Mouse (Mus musculus): ENCODE measurements around the gene Serpine3. TPM values are rescaled to one million over a fixed set of nuclear protein-coding genes. Genes with fewer than 3 reads are reported as not detected.

Gene Serpine3
- polyA plus RNA-seq, 1 experiment from 2014 or later = not detected

- no peak for ATAC-seq
- no peak overlapping the region for H3K27ac ChIP-seq (ENCODE audit: low read depth, low read length)
- H3K4me2 ChIP-seq (ENCODE audit: low read length) = no peak overlapping the region
- H3K36me3 ChIP-seq (ENCODE audit: control insufficient read depth, insufficient read depth, low read length) = no peaks in the 10 kb centered on the region
- no peaks in the 10 kb centered on the region for H3K9me3 ChIP-seq (ENCODE audit: control insufficient read depth, low read length)
- no peak overlapping the region for H3K9ac ChIP-seq (ENCODE audit: low read depth, low read length)
- WGBS = 87% methylated on average over 6 of the region's 6 CpGs
- H3K4me3 ChIP-seq (ENCODE audit: low read length) = no peak overlapping the region
- no peaks in the 10 kb centered on the region for H3K4me1 ChIP-seq (ENCODE audit: control insufficient read depth, insufficient read depth, low read depth, low read length)
- H3K27me3 ChIP-seq (replicated peaks; ENCODE audit: control insufficient read depth, insufficient read depth, low read length) = no peaks in the 10 kb centered on the region
Measured at GRCm38 (mm10) chr14:62648405-62648804, 15.1 kb upstream of the Serpine3 start.

GRCm38 (mm10) chr14:62650376-62650775 lies 13.1 kb upstream of the Serpine3 start:
- no peaks in the 10 kb centered on the region for H3K4me1 ChIP-seq (ENCODE audit: control insufficient read depth, insufficient read depth, low read depth, low read length)
- no peaks in the 10 kb centered on the region for H3K9me3 ChIP-seq (ENCODE audit: control insufficient read depth, low read length)
- H3K36me3 ChIP-seq (ENCODE audit: control insufficient read depth, insufficient read depth, low read length) = no peaks in the 10 kb centered on the region
- H3K9ac ChIP-seq (ENCODE audit: low read depth, low read length) = no peak overlapping the region
- ATAC-seq = no peak
- no peak overlapping the region for H3K4me3 ChIP-seq (ENCODE audit: low read length)
- no peak overlapping the region for H3K27ac ChIP-seq (ENCODE audit: low read depth, low read length)
- 74% methylated on average over 3 of the region's 3 CpGs for WGBS
- H3K4me2 ChIP-seq (ENCODE audit: low read length) = no peak overlapping the region
- no peaks in the 10 kb centered on the region for H3K27me3 ChIP-seq (replicated peaks; ENCODE audit: control insufficient read depth, insufficient read depth, low read length)

GRCm38 (mm10) chr14:62651771-62652170 lies 11.7 kb upstream of the Serpine3 start:
- Histone ChIP-seq H3K4me1 (ENCODE audit: control insufficient read depth, insufficient read depth, low read depth, low read length) (no peaks in the 10 kb centered on the region), H3K4me3 (ENCODE audit: low read length) (no peak overlapping the region), H3K9me3 (ENCODE audit: control insufficient read depth, low read length) (no peaks in the 10 kb centered on the region), H3K9ac (ENCODE audit: low read depth, low read length) (no peak overlapping the region), H3K27ac (ENCODE audit: low read depth, low read length) (no peak overlapping the region), H3K27me3 (replicated peaks; ENCODE audit: control insufficient read depth, insufficient read depth, low read length) (no peaks in the 10 kb centered on the region), H3K36me3 (ENCODE audit: control insufficient read depth, insufficient read depth, low read length) (no peaks in the 10 kb centered on the region), H3K4me2 (ENCODE audit: low read length) (no peak overlapping the region)
- ATAC-seq = no peak
- WGBS = 91% methylated on average over 3 of the region's 3 CpGs

- Histone ChIP-seq H3K4me1 (ENCODE audit: control insufficient read depth, insufficient read depth, low read depth, low read length) (no peaks in the 10 kb centered on the region), H3K27me3 (replicated peaks; ENCODE audit: control insufficient read depth, insufficient read depth, low read length) (no peaks in the 10 kb centered on the region), H3K9ac (ENCODE audit: low read depth, low read length) (no peak overlapping the region), H3K27ac (ENCODE audit: low read depth, low read length) (no peak overlapping the region), H3K4me3 (ENCODE audit: low read length) (no peak overlapping the region), H3K4me2 (ENCODE audit: low read length) (no peak overlapping the region), H3K36me3 (ENCODE audit: control insufficient read depth, insufficient read depth, low read length) (no peaks in the 10 kb centered on the region), H3K9me3 (ENCODE audit: control insufficient read depth, low read length) (no peaks in the 10 kb centered on the region)
- 86% methylated on average over 7 of the region's 7 CpGs for WGBS
- ATAC-seq = no peak
Measured at GRCm38 (mm10) chr14:62655996-62656395, 7.5 kb upstream of the Serpine3 start.

- Histone ChIP-seq H3K27ac (ENCODE audit: low read depth, low read length) (no peak overlapping the region), H3K9ac (ENCODE audit: low read depth, low read length) (no peak overlapping the region), H3K27me3 (replicated peaks; ENCODE audit: control insufficient read depth, insufficient read depth, low read length) (no peaks in the 10 kb centered on the region), H3K4me3 (ENCODE audit: low read length) (no peak overlapping the region), H3K4me2 (ENCODE audit: low read length) (no peak overlapping the region), H3K4me1 (ENCODE audit: control insufficient read depth, insufficient read depth, low read depth, low read length) (no peaks in the 10 kb centered on the region), H3K36me3 (ENCODE audit: control insufficient read depth, insufficient read depth, low read length) (no peaks in the 10 kb centered on the region), H3K9me3 (ENCODE audit: control insufficient read depth, low read length) (no peaks in the 10 kb centered on the region)
- no peak for ATAC-seq
- WGBS = 80% methylated on average over 3 of the region's 3 CpGs
Measured at GRCm38 (mm10) chr14:62657469-62657868, 6.0 kb upstream of the Serpine3 start.

- Histone ChIP-seq H3K4me3 (ENCODE audit: low read length) (no peak overlapping the region), H3K9me3 (ENCODE audit: control insufficient read depth, low read length) (no peaks in the 10 kb centered on the region), H3K9ac (ENCODE audit: low read depth, low read length) (no peak overlapping the region), H3K27ac (ENCODE audit: low read depth, low read length) (no peak overlapping the region), H3K36me3 (ENCODE audit: control insufficient read depth, insufficient read depth, low read length) (no peaks in the 10 kb centered on the region), H3K4me1 (ENCODE audit: control insufficient read depth, insufficient read depth, low read depth, low read length) (no peaks in the 10 kb centered on the region), H3K4me2 (ENCODE audit: low read length) (no peak overlapping the region), H3K27me3 (replicated peaks; ENCODE audit: control insufficient read depth, insufficient read depth, low read length) (no peaks in the 10 kb centered on the region)
- no peak for ATAC-seq
- 85% methylated on average over 6 of the region's 6 CpGs for WGBS
Measured at GRCm38 (mm10) chr14:62662381-62662780, 1.1 kb upstream of the Serpine3 start.

GRCm38 (mm10) chr14:62664976-62665673 lies 1.7 kb downstream of the Serpine3 start:
- Histone ChIP-seq H3K27ac (ENCODE audit: low read depth, low read length) (no peak overlapping the region), H3K4me1 (ENCODE audit: control insufficient read depth, insufficient read depth, low read depth, low read length) (no peaks in the 10 kb centered on the region), H3K36me3 (ENCODE audit: control insufficient read depth, insufficient read depth, low read length) (no peaks in the 10 kb centered on the region), H3K9ac (ENCODE audit: low read depth, low read length) (no peak overlapping the region), H3K27me3 (replicated peaks; ENCODE audit: control insufficient read depth, insufficient read depth, low read length) (no peaks in the 10 kb centered on the region), H3K4me3 (ENCODE audit: low read length) (no peak overlapping the region), H3K9me3 (ENCODE audit: control insufficient read depth, low read length) (no peaks in the 10 kb centered on the region), H3K4me2 (ENCODE audit: low read length) (no peak overlapping the region)
- no peak for ATAC-seq
- 54% methylated on average over 9 of the region's 9 CpGs for WGBS

GRCm38 (mm10) chr14:62673646-62674045 lies 10.2 kb downstream of the Serpine3 start:
- WGBS = 92% methylated on average over 3 of the region's 3 CpGs
- Histone ChIP-seq H3K4me3 (ENCODE audit: low read length) (no peak overlapping the region), H3K9me3 (ENCODE audit: control insufficient read depth, low read length) (no peaks in the 10 kb centered on the region), H3K4me2 (ENCODE audit: low read length) (no peak overlapping the region), H3K9ac (ENCODE audit: low read depth, low read length) (no peak overlapping the region), H3K27me3 (replicated peaks; ENCODE audit: control insufficient read depth, insufficient read depth, low read length) (no peaks in the 10 kb centered on the region), H3K36me3 (ENCODE audit: control insufficient read depth, insufficient read depth, low read length) (no peaks in the 10 kb centered on the region), H3K4me1 (ENCODE audit: control insufficient read depth, insufficient read depth, low read depth, low read length) (no peaks in the 10 kb centered on the region), H3K27ac (ENCODE audit: low read depth, low read length) (no peak overlapping the region)
- no peak for ATAC-seq

- H3K36me3 ChIP-seq (ENCODE audit: control insufficient read depth, insufficient read depth, low read length) = peaks cover 13% of the 10 kb centered on the region; the same call in 1 of the 2 replicates
- no peak overlapping the region for H3K4me3 ChIP-seq (ENCODE audit: low read length)
- H3K27ac ChIP-seq (ENCODE audit: low read depth, low read length) = no peak overlapping the region
- H3K27me3 ChIP-seq (replicated peaks; ENCODE audit: control insufficient read depth, insufficient read depth, low read length) = no peaks in the 10 kb centered on the region
- H3K4me1 ChIP-seq (ENCODE audit: control insufficient read depth, insufficient read depth, low read depth, low read length) = no peaks in the 10 kb centered on the region
- no peak overlapping the region for H3K9ac ChIP-seq (ENCODE audit: low read depth, low read length)
- H3K4me2 ChIP-seq (ENCODE audit: low read length) = no peak overlapping the region
- ATAC-seq = no peak
- WGBS = 88% methylated on average over 2 of the region's 2 CpGs
- H3K9me3 ChIP-seq (ENCODE audit: control insufficient read depth, low read length) = no peaks in the 10 kb centered on the region
Measured at GRCm38 (mm10) chr14:62718161-62718560, 54.7 kb downstream of the Serpine3 start.
